Mouse (Mus musculus): ENCODE results near the gene Clec18a. TPM values are rescaled to one million over a fixed set of nuclear protein-coding genes. Genes with fewer than 3 reads are reported as not detected.

Clec18a gene
- not detected for polyA plus RNA-seq (2017; shearing (Covaris generic))

GRCm38 (mm10) chr8:111092326-111092725, at the start of gene Clec18a:
Gene Clec18a, minus strand, starts transcription at chr8:111092426.

GRCm38 (mm10) chr8:111093865-111094718, 1.9 kb upstream of the Clec18a start, which contains the start of gene Pdpr:
Gene Pdpr, plus strand, starts transcription at chr8:111094630.

GRCm38 (mm10) chr8:111056158-111056663, 36.0 kb downstream of the Clec18a start, which contains the start of gene Exosc6:
Gene Exosc6, plus strand, starts transcription at chr8:111056339.

GRCm38 (mm10) chr8:111032916-111033315, 59.3 kb downstream of the Clec18a start, which contains the start of gene Aars:
Gene Aars, plus strand, starts transcription at chr8:111033144.

GRCm38 (mm10) chr8:111031572-111031971, 60.7 kb downstream of the Clec18a start, which contains the start of gene Ddx19b:
Gene Ddx19b, minus strand, starts transcription at chr8:111031751.

Other genes with a start within 250 kb of the Clec18a start
- 41.6 TPM for gene Cog4, start 245.8 kb downstream of the Clec18a start, polyA plus RNA-seq (2017; shearing (Covaris generic))
- 158 TPM for gene Sf3b3, start 245.6 kb downstream of the Clec18a start, polyA plus RNA-seq (2017; shearing (Covaris generic))
- gene Fuk, start 189.9 kb downstream of the Clec18a start, polyA plus RNA-seq (2017; shearing (Covaris generic)), result 5.6 TPM
- gene St3gal2, start 172.5 kb downstream of the Clec18a start, polyA plus RNA-seq (2017; shearing (Covaris generic)), result 13.2 TPM
- gene Ddx19a, start 94.6 kb downstream of the Clec18a start, polyA plus RNA-seq (2017; shearing (Covaris generic)), result 17.8 TPM
- gene Ddx19b, start 60.7 kb downstream of the Clec18a start, polyA plus RNA-seq (2017; shearing (Covaris generic)), result 17.8 TPM
- 42.9 TPM for gene Aars, start 59.3 kb downstream of the Clec18a start, polyA plus RNA-seq (2017; shearing (Covaris generic))
- 17.5 TPM for gene Exosc6, start 36.1 kb downstream of the Clec18a start, polyA plus RNA-seq (2017; shearing (Covaris generic))
- gene Pdpr, start 2.2 kb upstream of the Clec18a start, polyA plus RNA-seq (2017; shearing (Covaris generic)), result 16.1 TPM
- 87.0 TPM for gene Glg1, start 166.8 kb upstream of the Clec18a start, polyA plus RNA-seq (2017; shearing (Covaris generic))
- gene Rfwd3, start 207.8 kb upstream of the Clec18a start, polyA plus RNA-seq (2017; shearing (Covaris generic)), result 28.4 TPM
- 1.9 TPM for gene Mlkl, start 245.8 kb upstream of the Clec18a start, polyA plus RNA-seq (2017; shearing (Covaris generic))

All from effector memory CD4-positive, alpha-beta T cell, adult 5 months (primary cell).